Mouse (Mus musculus): ENCODE results near the gene Gm12185.
"Not testable (repeated sequence)": the region's sequence is repeated elsewhere in the genome, so short reads cannot be mapped to it uniquely, and the experiment has no call there.

The Gm12185 gene

DNA sequence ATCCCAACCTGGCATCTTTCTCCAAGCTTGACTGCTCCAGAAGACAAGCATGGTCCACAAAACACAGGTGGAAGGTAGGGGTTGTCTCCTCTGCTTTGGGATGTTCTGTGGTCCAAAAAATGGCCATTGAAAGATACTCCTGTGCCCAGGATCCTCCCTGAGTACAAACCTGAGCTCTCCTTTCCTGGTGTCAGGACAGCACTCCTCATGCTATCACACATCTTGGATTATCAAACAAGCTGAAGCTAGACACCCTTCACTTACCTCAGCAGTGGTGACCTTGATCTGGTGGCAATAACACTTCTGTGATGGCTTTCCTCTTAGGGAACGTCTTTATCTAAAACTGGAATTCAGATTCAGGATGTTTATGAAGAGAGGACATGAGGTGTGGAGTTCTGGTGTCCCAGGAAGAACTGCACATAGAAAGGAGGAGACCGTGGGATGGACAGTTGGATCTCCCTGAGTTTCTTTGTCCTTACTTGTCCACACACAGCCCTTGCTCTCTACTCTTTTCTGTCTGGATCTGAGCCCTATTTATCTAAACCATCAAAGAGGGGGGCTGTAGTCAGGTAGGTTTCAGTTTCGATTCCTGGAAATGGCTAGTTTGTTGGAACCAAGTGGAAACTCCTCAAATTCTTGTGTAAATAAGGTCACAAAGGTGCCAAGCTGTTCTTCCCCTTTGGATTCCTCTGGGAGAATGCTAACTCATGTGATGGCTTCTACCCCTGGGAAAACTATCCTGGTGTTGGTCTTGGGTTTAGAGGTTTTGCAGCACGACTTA, at the start of gene Gm12185:
TSS of gene Gm12185 (minus strand) at position 487 of the 781 bp plus-strand sequence.
- not testable (repeated sequence) for DNase-seq (ENCODE audit: low spot score in 2 of 2)

DNA sequence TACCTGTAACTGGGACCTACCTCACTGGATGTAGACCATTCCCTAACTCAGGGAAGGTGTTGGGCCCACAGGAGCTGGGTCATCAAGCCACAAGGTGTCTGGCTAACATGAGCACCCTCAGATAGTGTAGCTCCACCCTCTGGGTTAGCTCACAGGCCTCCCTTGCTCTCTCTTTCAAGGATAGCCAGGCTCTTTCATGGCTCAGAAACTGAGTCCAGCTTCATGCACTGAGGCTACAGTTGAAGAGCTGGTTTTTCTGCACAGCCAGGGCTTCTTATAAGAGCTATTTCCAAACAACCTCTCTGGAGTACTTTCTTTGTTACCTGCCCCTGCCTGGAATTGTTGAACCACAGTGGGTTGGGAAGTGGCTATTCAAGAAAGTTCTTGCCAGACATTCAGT, 20.0 kb upstream of the Gm12185 start:
- not testable (repeated sequence) for DNase-seq (ENCODE audit: low spot score in 2 of 2)

DNA sequence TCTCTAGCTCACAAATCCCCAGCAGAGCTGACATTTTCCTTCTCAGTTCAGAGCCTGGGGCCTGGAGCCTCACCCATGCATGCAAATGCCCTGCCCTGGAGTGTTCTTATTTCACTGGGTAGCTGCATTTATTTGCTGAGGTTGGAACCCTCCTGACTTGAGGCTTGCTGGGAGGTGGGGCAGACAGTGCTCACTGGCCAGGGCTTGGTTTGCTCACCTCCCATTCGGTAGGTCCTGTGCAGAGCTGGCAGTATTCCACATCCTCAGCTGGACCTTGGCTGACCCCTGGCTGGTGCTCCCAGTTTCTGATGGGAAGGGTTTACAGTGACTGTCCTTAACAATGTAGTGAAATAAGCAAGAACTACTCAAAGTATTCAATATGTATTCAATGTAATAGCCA, 14.8 kb upstream of the Gm12185 start:
- DNase-seq (ENCODE audit: low spot score in 2 of 2) = not testable (repeated sequence)

DNA sequence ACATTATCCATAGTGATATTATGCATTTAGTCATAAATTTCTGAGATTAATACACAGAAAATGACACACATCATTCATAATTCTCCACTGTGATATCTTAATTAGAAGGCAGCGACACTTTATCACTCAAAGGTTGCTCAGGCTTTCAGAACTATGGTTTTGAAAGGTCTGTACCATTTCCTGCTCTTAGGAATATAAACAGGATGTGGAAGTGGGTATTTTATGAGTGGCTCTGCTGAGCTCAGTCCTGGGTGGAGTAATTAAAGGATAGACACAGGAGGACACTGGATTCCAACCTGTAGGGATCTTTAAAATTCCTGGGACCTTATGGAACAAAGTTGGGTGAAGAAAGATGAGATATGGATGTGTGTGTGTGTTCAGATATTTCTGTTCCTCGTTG, 14.3 kb upstream of the Gm12185 start:
- not testable (repeated sequence) for DNase-seq (ENCODE audit: low spot score in 2 of 2)

DNA sequence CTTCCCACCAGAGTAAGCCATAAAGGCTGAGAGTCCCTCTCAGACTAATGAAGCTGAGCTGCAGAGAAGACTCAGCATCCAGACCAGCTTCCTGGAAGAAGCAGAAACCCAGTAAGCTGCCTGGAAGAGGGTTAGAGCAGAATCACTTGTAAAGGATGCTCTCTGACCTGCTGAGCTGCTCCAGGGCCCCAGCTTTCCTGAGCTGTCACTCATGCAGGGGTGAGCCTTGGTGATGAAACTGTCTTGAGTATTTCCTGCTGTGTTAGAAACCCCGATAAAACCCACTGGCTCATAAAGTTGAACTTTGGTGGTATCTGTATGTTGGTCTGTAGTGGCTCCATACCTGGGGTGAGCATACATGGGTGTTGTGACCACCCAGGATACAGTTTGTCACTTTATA, 8.4 kb upstream of the Gm12185 start:
- not testable (repeated sequence) for DNase-seq (ENCODE audit: low spot score in 2 of 2)

DNA sequence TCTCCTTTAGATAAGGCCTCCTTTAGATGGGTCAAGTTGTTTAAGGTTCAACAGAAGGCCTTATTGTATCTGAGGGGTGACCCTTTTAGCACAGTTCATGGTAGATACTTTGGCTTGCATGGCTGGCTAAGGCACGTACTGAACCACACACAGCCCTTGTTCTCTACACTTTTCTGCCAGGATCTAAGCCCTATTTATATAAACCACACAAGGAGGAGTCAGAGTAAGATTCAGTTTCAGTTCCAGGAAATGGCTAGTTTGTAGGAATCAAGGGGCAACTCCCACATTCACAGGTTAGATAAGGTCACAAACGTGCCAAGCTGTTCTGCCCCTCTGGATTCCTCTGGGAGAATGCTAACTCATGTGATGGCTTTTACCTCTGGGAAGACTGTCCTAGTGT, 2.0 kb upstream of the Gm12185 start, which contains the start of gene Tgtp1:
TSS of gene Tgtp1 (minus strand) at position 155 of the 400 bp plus-strand sequence.
- DNase-seq (ENCODE audit: low spot score in 2 of 2) = not testable (repeated sequence)

DNA sequence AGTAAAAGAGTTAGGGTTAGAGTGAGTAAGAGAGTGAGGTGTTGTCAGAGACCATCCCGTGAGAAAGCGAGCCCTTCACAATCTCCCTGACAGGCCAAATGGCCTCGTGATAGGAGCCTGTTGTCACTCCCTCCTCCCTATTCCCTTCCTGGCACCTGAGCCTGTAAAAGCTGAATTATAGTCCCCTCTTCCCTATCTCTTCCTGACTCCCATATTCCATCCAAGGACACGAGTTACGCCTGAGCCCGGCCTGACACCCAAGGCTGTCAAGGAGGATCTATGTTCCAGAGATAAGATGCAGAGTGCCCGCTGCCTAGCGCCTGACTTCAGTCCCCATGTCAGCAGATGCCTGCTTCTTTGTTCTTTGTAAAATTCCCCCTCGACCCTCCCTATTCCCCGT, 1.3 kb upstream of the Gm12185 start:
- DNase-seq (ENCODE audit: low spot score in 2 of 2) = not testable (repeated sequence)

DNA sequence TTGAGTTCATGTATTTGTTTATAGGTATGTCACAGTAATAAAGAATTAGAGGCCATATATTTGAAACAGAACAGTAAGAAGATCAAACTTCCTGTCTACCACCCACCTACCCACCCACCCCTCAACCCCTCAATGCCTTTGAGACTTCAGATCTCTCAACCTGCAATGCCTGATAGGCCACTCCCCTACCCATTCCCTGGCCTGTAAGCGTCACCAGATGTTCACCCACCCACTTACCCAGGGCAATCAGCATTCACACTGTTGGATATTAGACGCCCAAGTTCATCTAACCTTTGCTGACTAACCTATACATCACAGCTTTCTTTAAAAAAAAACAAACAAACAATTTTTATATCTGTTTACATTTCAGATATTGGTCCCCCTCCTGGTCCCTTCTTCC, 2.0 kb downstream of the Gm12185 start:
- not testable (repeated sequence) for DNase-seq (ENCODE audit: low spot score in 2 of 2)

DNA sequence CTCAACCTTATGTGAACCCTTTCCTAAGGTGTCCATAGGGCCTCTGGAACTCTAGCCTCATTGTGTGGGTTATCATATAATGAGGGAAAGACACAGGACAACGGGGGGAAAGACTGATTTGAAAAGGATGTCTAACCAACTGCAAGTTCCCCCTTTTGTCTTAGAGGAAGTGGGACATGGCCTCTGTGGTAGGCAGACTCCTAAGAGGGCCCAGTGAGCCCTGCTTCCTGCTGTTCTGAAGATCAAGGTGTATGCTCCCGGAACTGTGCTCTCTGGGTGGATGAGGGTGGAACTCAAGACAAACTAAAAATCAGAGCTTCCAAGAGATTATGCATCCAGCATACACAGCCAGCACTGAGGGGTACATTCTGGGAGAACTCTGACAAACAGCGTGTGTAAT, 3.8 kb downstream of the Gm12185 start:
- peak in 1 of 2 experiments; percentile 17 for DNase-seq (ENCODE audit: low spot score in 2 of 2)

DNA sequence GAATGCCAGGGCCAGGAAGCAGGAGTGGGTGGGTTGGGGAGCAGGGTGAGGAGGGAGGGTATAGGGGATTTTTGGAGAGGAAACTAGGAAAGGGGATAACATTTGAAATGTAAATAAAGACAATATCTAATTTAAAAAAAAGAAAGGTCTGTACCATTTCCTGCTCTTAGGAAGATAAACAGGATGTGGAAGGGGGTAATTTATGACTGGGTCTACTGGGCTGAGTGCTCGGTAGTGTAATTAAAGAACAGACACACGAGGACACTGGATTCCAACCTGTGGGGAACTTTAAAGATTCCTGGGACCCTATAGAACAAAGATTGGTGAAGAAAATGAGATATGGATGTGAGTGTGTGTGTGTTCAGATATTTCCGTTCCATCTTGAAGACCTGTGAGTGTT, 9.2 kb downstream of the Gm12185 start:
- not testable (repeated sequence) for DNase-seq (ENCODE audit: low spot score in 2 of 2)

DNA sequence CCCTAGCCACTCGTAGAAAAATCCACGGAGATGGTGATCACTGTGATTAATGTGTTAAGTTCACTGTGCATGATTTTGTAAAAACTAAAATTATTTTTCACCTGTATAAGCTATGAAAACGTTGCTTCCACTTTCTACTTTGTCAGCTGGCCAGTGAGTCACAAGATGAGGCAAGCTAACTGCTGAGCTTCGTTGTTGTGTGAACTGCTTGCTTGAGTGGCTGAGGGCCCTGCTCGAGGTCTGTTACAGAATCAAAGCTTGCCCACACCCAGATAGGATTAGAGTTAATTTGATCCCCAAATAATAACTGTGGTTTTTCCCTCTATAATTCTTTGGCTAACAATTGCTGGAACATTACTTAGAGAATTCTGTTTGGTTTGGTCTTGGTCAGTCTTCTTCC, 12.0 kb downstream of the Gm12185 start:
- not testable (repeated sequence) for DNase-seq (ENCODE audit: low spot score in 2 of 2)

DNA sequence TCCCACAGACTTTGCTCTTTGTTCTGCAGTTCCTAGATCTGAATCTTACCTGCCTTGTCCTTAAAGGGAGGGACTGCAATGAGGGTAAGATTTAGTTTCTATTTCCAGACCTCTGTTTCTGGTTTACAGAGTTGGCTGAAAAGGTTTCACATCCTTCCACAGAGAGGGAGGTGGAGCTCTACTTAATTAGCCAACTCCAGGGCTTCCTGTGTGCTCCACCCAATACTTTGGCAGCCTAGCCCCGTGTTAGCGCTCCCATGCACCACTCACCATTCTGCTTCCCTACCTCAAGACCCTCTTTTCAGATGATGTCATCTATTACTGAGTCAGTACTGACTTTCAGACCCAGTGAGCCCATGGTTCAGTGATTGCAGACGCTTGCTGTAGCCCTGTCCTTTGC, 12.8 kb downstream of the Gm12185 start, which contains the start of gene 9930111J21Rik1:
TSS of gene 9930111J21Rik1 (minus strand) at position 148 of the 400 bp plus-strand sequence.
- not testable (repeated sequence) for DNase-seq (ENCODE audit: low spot score in 2 of 2)

DNA sequence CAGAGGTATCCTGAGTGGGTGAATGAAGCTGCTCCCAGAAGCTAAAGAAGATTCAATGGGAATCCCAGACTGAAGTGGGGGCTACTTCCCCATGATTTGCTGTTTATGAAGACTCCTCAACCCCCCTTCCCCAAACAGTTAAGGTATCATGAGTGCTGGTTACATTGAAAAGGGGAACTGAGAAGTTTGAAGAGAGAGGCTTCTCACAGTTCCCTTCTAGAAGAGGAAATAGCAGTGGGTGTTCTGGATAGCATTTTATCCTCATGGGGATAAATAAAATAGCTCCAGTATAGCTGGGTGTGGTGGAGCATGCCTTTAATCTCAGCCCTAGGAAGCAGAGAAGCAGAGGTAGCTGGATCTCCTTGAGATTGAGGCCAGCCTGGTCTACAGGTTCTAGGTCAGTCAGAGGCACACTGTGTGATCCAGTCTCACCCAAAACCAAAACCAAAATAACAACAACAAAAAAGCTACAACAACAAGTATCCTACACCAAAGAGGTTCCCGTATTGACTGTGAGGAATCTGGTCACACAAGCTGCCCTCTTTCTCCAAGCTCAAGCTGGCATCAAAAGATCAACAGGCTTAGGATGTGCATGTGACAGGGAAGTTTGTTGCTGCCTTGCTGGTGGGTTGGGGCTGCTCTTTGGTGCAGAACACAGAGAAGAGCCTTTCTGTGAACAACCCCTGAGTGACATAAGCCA, 13.6 kb downstream of the Gm12185 start, which contains the start of gene Olfr56:
TSS of gene Olfr56 (plus strand) at position 650 of the 700 bp plus-strand sequence.
- DNase-seq (ENCODE audit: low spot score in 2 of 2) = not testable (repeated sequence)

DNA sequence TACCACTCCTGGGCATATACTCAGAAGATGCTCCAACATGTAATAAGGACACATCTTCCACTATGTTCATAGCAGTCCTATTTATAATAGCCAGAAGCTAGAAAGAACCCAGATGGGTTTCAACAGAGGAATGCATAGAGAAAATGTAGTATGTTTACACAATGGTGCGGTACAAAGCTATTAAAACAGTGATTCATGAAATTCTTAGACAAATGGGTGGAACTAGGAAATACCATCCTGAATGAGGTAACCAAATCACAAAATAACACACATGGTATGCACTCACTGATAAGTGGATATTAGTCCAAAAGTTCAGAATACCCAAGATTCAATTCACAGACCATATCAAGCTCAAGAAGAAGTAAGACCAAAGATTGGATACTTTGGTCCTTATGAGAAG, 17.3 kb downstream of the Gm12185 start:
- DNase-seq (ENCODE audit: low spot score in 2 of 2) = not testable (repeated sequence)

DNA sequence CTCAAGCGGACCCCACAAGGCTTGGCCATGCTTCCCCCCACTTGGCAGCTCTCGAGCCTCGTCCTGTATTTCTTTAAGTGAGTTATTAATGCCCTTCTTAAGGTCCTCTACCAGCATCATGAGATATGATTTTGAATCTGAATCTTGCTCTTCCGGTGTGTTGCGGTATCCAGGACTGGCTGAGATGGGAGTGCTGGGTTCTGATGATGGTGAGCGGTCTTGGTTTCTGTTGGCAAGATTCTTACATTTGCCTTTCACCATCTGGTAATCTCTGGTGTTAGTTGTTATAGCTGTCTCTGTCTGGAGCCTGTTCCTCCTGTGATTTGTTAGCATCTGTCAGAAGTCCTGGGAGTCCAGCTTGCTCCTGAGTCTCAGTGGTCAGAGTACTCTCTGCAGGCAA, 45.9 kb downstream of the Gm12185 start, which contains the start of gene Psme2b:
TSS of gene Psme2b (minus strand) at position 101 of the 400 bp plus-strand sequence.
- DNase-seq (ENCODE audit: low spot score in 2 of 2) = not testable (repeated sequence)

DNA sequence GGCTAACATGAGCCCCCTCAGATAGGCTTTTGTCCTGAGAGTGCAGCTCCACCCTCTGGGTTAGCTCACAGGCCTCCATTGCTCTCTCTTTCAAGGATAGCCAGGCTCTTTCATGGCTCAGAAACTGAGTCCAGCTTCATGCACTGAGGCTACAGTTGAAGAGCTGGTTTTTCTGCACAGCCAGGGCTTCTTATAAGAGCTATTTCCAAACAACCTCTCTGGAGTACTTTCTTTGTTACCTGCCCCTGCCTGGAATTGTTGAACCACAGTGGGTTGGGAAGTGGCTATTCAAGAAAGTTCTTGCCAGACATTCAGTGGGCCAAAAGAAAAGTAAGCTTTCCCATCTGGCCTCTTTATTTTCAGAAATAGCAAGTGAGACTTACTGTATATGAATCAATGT, 52.7 kb downstream of the Gm12185 start:
- not testable (repeated sequence) for DNase-seq (ENCODE audit: low spot score in 2 of 2)

DNA sequence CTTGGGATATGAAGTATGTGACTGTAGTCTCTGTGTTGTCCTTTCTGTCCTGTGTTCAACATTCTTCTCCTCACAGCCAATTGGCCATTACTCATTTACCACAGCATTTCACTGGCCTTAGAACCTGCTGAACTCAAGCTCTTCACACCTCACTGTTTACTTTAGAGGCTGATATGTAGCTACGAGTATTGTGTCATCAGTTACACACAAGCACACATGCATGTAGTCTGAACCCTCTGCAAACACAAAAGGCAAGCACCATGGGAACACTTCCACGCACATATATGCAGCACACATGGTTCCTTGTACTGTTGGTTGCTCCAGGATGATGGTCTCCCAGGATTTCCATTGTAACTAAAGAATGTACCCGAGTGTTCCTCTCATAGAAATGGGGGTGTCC, 56.7 kb downstream of the Gm12185 start:
- not testable (repeated sequence) for DNase-seq (ENCODE audit: low spot score in 2 of 2)

DNA sequence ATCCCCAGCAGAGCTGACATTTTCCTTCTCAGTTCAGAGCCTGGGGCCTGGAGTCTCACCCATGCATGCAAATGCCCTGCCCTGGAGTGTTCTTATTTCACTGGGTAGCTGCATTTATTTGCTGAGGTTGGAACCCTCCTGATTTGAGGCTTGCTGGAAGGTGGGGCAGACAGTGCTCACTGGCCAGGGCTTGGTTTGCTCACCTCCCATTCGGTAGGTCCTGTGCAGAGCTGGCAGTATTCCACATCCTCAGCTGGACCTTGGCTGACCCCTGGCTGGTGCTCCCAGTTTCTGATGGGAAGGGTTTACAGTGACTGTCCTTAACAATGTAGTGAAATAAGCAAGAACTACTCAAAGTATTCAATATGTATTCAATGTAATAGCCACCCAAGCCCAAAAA, 58.1 kb downstream of the Gm12185 start:
- not testable (repeated sequence) for DNase-seq (ENCODE audit: low spot score in 2 of 2)

DNA sequence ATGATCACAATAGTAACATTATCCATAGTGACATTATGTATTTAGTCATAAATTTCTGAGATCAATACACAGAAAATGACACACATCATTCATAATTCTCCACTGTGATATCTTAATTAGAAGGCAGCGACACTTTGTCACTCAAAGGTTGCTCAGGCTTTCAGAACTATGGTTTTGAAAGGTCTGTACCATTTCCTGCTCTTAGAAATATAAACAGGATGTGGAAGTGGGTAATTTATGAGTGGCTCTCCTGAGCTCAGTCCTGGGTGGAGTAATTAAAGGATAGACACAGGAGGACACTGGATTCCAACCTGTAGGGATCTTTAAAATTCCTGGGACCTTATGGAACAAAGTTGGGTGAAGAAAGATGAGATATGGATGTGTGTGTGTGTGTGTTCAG, 58.6 kb downstream of the Gm12185 start:
- DNase-seq (ENCODE audit: low spot score in 2 of 2) = not testable (repeated sequence)

DNA sequence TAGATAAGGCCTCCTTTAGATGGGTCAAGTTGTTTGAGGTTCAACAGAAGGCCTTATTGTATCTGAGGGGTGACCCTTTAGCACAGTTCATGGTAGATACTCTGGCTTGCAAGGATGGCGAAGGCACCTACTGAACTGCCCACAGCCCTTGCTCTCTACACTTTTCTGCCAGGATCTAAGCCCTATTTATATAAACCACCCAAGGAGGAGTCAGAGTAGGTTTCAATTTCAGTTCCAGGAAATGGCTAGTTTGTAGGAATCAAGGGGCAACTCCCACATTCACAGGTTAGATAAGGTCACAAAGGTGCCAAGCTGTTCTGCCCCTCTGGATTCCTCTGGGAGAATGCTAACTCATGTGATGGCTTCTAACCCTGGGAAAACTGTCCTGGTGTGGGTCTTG, 64.0 kb downstream of the Gm12185 start:
- not testable (repeated sequence) for DNase-seq (ENCODE audit: low spot score in 2 of 2)

DNA sequence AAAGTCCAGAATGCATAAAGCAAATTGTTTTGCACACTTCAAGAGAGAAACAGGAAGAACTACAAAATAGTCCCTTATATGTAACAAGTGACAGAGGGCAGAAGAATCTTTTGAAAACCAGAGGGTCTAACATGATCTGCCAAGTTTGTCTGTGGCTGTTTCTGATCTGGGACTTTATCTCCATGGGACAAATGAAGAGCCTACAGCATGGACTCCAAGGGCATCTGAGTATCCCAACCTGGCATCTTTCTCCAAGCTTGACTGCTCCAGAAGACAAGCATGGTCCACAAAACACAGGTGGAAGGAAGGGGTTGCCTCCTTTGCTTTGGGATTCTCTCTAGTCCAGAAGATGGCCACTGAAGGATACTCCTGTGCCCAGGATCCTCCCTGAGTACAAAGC, 65.6 kb downstream of the Gm12185 start:
- DNase-seq (ENCODE audit: low spot score in 2 of 2) = not testable (repeated sequence)

DNA sequence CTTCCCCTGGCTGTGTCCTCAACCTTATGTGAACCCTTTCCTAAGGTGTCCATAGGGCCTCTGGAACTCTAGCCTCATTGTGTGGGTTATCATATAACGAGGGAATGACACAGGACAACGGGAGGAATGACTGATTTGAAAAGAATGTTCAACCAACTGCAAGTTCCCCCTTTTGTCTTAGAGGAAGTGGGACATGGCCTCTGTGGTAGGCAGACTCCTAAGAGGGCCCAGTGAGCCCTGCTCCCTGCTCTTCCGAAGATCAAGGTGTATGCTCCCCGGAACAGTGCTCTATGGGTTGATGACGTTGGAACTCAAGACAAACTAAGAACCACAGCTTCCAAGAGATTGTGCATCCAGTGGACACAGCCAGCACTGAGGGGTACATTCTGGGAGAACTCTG, 68.2 kb downstream of the Gm12185 start:
- DNase-seq (ENCODE audit: low spot score in 2 of 2) = not testable (repeated sequence)

All from spleen, postnatal 36 days (tissue).